Mouse (Mus musculus) embryo, embryonic 11.5 days (tissue): ENCODE data around the gene Napb.
A peak's percentile ranks its signal among the peaks of the same experiment; 100 is the strongest.
"Not testable (repeated sequence)": the region's sequence is repeated elsewhere in the genome, so short reads cannot be mapped to it uniquely, and the experiment has no call there.

Experiments used
- DNase-seq: peaks from one replicate; pipeline ENCODE4 v3.0.0-alpha.2; 2012; ENCODE audit warnings: low read depth, low spot score

Napb gene

GRCm38 (mm10) chr2:148732327-148733000, at the start of gene Napb:
TSS of gene Napb (minus strand) at chr2:148732467.
- DNase-seq = peak; percentile 85

DNA sequence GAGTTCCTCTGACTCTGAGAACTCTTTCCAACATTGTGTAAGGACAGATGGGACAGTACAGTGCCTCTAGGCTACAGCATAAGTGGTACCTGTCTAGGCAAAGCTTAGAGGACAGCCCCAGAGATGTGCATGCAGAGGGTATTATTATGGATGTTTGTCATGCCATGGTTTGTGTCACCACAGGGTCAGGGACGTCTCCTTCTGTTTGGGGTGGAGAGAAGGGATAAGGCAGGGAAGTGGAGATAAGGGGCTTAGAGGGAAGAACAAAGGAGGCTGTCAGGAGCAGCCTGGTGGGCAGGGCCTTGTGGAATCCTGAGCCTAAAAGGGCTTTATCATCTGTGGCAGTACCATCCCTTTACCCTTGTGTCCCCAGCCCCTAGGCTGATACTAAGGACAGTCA, 49.4 kb upstream of the Napb start, which contains the start of gene 8030411F24Rik:
TSS of gene 8030411F24Rik (plus strand) at position 301 of the 400 bp plus-strand sequence.
- DNase-seq = no peak

- DNase-seq = not testable (repeated sequence)
Measured at GRCm38 (mm10) chr2:148771397-148771796, 39.1 kb upstream of the Napb start, which contains the start of gene Cst11. TSS of gene Cst11 (minus strand) at chr2:148771497.

- DNase-seq = no peak
Measured at GRCm38 (mm10) chr2:148763648-148764388, 31.6 kb upstream of the Napb start.

GRCm38 (mm10) chr2:148754310-148754846, 22.1 kb upstream of the Napb start:
- DNase-seq = no peak

- peak; percentile 82 for DNase-seq
Measured at GRCm38 (mm10) chr2:148751893-148752813, 19.9 kb upstream of the Napb start.

DNA sequence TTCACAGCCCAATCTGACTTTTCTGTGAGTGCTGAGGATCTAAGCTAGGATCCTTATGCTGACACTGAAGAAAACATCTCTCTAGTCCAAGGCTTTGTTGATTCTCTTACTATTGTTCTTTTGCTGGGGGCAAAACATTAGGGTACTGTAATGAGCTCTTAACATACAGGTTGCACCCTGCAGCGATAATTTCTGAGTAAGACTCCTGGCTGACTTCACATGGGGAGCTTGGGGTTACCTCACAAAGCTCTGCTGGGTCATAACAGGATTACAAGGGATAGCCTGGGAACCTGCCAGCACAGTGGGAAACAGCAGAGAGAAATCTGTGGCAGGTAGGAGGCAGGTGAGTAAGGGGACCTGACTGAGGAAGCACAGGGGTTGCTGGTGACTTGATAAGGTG, 17.8 kb upstream of the Napb start, which contains the start of gene Cstl1:
TSS of gene Cstl1 (plus strand) at position 301 of the 400 bp plus-strand sequence.
- no peak for DNase-seq

DNA sequence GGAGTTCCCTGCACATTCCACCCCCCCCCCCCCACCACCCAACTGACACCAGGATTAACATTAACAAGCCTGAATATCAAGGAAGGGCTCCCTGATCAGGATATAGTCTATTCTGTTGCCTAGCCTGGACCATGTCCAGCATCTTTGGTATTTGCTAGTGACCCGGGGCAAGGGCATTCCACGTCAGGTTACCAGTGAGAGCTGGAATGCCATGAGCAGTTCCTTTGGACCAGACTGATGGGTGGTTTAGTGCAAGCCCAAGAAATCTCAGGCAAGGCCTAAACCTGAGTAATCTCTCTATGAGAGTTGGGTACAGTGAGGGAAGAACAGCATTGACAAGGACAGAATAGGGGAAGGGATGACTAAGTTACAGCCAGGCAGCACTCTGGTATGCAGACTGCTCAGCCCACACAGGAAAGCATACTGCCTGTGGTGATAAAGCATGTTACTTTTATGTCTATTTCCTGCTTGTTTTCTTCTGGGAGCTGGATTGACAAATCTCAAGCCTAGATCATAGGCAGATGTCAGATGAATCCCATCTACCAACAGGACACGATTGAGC, 11.7 kb upstream of the Napb start:
- DNase-seq = no peak

GRCm38 (mm10) chr2:148743001-148743400, 10.7 kb upstream of the Napb start:
- DNase-seq = no peak

DNA sequence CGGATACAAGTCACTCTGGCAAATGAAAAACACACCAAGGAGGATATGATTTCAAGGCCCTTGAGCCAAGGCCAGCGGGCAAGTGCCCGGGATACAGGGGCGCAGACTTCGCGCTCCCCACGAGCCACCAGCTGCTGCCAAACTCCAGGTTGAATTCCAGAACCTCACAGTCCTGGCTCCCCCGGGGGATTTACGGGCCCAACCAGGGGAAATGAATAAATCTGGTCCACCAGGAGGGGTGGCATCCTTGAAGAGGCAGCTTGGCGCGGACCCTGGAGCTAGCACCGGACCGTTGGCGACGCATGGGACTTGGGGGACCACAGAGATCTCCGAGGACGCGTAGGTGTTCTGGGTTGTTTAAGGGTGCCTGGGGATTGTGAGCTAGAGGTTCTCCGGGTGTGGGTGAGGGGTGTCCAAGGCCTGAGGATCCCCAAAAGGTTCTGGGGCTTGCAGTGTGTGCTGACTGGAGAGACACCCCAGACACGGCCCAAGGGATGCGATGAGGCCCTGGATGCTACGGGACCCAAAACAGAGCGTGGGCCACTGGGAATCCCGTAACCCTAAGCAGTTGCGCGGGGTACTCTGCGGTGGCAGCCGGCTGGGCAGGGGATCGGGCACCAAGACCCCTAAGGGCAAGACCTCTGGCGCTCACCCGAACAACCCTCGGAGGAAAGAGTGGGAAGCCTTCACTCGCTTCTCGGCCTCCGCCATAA, 497 bp downstream of the Napb start:
- DNase-seq = no peak

GRCm38 (mm10) chr2:148719271-148719995, 12.8 kb downstream of the Napb start:
- DNase-seq = peak; percentile 3

GRCm38 (mm10) chr2:148717072-148717471, 15.2 kb downstream of the Napb start:
- no peak for DNase-seq

- DNase-seq = no peak
Measured at GRCm38 (mm10) chr2:148712326-148712725, 19.9 kb downstream of the Napb start.

DNA sequence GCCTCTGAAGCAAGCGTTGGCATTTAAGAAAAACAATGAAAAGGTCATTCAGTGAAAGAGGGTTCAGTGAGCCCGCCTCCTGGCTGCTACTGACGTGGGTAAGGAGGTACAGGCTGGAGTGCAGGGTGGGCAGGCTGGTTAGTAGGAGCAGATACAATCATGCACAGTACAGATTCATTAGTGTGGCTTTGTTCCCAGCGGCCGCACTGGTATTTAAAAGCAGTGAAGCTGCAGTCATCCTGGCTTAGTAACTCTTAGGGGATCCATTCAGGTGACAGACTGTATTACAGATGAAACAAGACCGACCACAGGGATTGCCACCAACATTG, 25.1 kb downstream of the Napb start:
- no peak for DNase-seq

- DNase-seq = peak; percentile 8
Measured at GRCm38 (mm10) chr2:148706409-148707201, 25.7 kb downstream of the Napb start.

DNA sequence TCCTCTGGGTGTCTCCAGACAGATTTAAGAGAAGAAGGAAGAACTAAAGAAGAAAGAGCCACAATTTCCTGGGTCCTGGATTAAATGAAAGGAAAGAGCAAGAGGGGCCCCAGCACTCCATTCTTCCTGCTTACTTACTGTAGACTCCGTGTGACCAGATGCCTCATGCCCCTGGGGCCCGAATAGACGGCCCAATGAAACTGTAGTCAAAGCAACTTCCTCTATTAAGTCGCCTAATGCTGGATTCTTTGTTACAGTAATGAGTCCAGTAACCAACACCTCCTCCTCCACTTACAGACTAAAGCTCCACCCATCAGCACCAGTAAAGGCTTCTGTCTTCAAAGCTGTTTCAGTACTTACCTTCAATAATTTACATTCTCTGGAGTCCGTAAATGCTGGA, 33.7 kb downstream of the Napb start:
- no peak for DNase-seq

- DNase-seq = no peak
Measured at GRCm38 (mm10) chr2:148690781-148691180, 41.5 kb downstream of the Napb start.

DNA sequence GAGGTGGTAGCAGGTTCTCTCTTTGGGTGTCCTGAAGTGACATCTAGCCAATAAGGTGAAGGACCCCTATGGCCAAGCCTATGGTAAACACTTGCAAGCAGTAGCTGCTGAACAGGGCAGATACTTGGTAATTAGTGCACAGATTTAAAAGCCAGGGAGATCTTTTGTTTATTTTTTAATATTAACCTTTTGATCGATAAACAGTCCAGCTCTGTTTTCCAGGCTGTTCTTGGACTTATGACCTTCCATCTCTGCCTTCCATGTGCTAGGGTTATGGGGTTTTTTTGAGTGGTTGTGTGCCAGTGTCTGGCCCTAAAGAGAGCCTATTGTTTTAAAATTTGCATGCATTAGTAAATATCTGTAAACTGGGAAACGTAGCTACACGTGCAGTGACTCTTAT, 42.0 kb downstream of the Napb start:
- DNase-seq = no peak

- DNase-seq = no peak
Measured at GRCm38 (mm10) chr2:148689444-148690140, 42.7 kb downstream of the Napb start.
